Mouse (Mus musculus): Measurements from ENCODE around the gene Gm4894. TPM values are rescaled to one million over a fixed set of nuclear protein-coding genes. Genes with fewer than 3 reads are reported as not detected.

The Gm4894 gene
- polyA plus RNA-seq, 1 experiment from 2014 or later: not detected

Other genes starting within 250 kb of the Gm4894 start
- gene Zw10, start 194.9 kb upstream of the Gm4894 start, polyA plus RNA-seq (2014; fragmentation: Nextera tagmentation; extraction: Ambion mirVana): 25.1 and 27.8 TPM in 2 replicates
- 0.96 and 2.2 TPM in 2 replicates for gene Tmprss5, start 169.3 kb upstream of the Gm4894 start, polyA plus RNA-seq (2014; fragmentation: Nextera tagmentation; extraction: Ambion mirVana)
- 5.1 and 6.3 TPM in 2 replicates for gene Drd2, start 90.1 kb downstream of the Gm4894 start, polyA plus RNA-seq (2014; fragmentation: Nextera tagmentation; extraction: Ambion mirVana)
- gene Ankk1, start 176.5 kb downstream of the Gm4894 start, polyA plus RNA-seq (2014; fragmentation: Nextera tagmentation; extraction: Ambion mirVana): not detected in 2 replicates
- gene Ttc12, start 235.7 kb downstream of the Gm4894 start, polyA plus RNA-seq (2014; fragmentation: Nextera tagmentation; extraction: Ambion mirVana): 2.6 and 2.7 TPM in 2 replicates